Mouse (Mus musculus): ENCODE results near the gene Socs1. TPM values are rescaled to one million over a fixed set of nuclear protein-coding genes. Genes with fewer than 3 reads are reported as not detected.

Gene Socs1
- total RNA-seq, 1 experiment from 2014 or later = 2.7 TPM

- ATAC-seq (replicated peaks in 1 of 2; ENCODE audit: insufficient read depth in 1 of 2, low FRiP score in 2 of 2, low TSS enrichment in 1 of 2, low read depth in 1 of 2, poor library complexity in 2 of 2, severe bottlenecking in 2 of 2) = peak; percentile 52 to 57
These were observed 47.8 kb downstream of the Socs1 start for GRCm38 (mm10) chr16:10737571-10737970.

DNA sequence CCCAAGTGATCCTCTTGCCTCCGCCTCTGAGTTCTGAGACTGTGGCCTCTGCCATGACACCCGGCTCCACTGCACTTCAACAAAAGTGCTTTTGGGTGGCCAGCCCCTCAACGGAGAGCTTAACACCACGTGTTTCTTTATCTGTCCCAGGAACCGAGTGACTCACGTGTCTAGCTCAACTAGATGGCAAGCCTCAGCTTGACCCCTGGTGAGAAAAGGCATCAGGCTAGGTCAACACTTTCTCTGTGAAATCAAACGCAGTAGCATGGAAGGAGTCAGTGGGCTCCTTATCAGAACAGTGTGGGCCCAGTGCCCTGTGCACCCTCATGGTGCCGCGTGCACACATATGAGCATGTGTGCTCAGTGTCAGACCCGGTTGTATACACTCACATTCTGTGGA, 49.0 kb downstream of the Socs1 start:
- no peak for ATAC-seq (replicated peaks in 1 of 2; ENCODE audit: insufficient read depth in 1 of 2, low FRiP score in 2 of 2, low TSS enrichment in 1 of 2, low read depth in 1 of 2, poor library complexity in 2 of 2, severe bottlenecking in 2 of 2)

DNA sequence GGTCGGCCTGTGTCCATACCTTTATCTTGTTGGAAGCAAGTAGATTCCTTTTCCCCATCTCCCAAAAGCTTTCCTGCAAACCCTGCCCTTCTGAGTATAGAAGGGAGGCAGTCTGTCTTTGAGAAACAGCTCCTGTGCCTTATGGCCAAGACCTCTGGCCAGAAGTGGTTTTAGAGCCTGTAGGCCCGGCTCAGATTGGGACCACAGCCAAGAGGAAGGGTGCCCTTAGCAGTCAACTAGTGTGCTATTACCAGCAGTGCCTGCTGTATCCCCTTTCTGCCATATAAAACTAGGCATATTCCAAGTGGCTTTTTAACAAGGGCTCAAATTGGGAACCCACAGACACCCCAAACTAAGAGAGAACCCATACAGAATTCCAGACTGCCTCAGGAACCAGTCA, 49.6 kb downstream of the Socs1 start:
- no peak for ATAC-seq (replicated peaks in 1 of 2; ENCODE audit: insufficient read depth in 1 of 2, low FRiP score in 2 of 2, low TSS enrichment in 1 of 2, low read depth in 1 of 2, poor library complexity in 2 of 2, severe bottlenecking in 2 of 2)

GRCm38 (mm10) chr16:10732421-10732820, 52.9 kb downstream of the Socs1 start:
- peak; percentile 42 to 63 for ATAC-seq (replicated peaks in 1 of 2; ENCODE audit: insufficient read depth in 1 of 2, low FRiP score in 2 of 2, low TSS enrichment in 1 of 2, low read depth in 1 of 2, poor library complexity in 2 of 2, severe bottlenecking in 2 of 2)

Other genes starting within 250 kb of the Socs1 start
- 6.6 and 13.0 TPM in 2 replicates for gene Dexi, start 242.5 kb downstream of the Socs1 start, total RNA-seq (2017)
- 15.0 and 15.4 TPM in 2 replicates for gene Clec16a, start 240.2 kb downstream of the Socs1 start, total RNA-seq (2017)
- gene Tnp2, start 3.1 kb upstream of the Socs1 start, total RNA-seq (2017) = not detected in 2 replicates
- gene Prm3, start 5.4 kb upstream of the Socs1 start, total RNA-seq (2017) = not detected in 2 replicates
- not detected in 2 replicates for gene Prm2, start 10.6 kb upstream of the Socs1 start, total RNA-seq (2017)
- not detected in 2 replicates for gene Prm1, start 20.3 kb upstream of the Socs1 start, total RNA-seq (2017)
- not detected in 2 replicates for gene Gm11172, start 27.4 kb upstream of the Socs1 start, total RNA-seq (2017)
- gene Rmi2, start 49.5 kb upstream of the Socs1 start, total RNA-seq (2017) = 8.0 and 8.6 TPM in 2 replicates

Measured in hematopoietic stem cell, adult 5-6 weeks (primary cell).